In the genomic region with DNA sequence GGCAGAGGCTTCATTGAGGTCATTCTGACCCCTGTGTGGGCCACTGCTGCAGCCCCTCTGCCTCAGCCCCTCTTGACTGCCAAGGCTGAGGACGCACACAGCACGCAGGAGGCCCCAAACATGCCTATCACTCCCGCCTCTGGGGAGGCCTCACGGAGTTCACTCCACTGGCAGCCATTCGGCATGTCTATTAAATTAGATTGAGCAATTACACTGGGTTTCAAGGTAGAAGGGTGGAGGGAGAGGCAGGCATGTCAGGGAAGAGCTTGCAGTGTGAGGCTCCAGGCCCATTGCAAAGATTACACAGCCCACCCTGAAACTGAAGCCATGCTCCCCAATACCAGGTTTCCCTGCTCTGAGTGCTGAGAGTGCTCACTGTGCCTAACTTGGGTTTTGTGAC, we compare ENCODE assay signal across 22 mouse cellular contexts. TPM values are rescaled to one million over a fixed set of nuclear protein-coding genes. Genes with fewer than 3 reads are reported as not detected.
DNase-seq lines count a peak whose midpoint lies in the region; ATAC-seq and TF ChIP-seq lines count a peak whose summit lies in the region.
"Had no signal": no experiment of that assay in that cellular context is flagged by ENCODE, and none has a peak within 500 bp of the region (broad histone marks: within the 10 kb centered on the region; RNA-seq: fewer than 3 reads in every experiment).

No protein-coding gene starts in this region.

- ATAC-seq in hindbrain, postnatal 0 days: peak; percentile 35; the same call in 1 of the 2 replicates
- ATAC-seq in hindbrain, embryonic 16.5 days: no peak
- ATAC-seq: inflammation-experienced regulatory T-cells, adult 6 months; intestine, embryonic 16.5 days; Patski had no signal

- H3K4me1 ChIP-seq in hindbrain, postnatal 0 days (ENCODE audit: insufficient read depth, low read length): peaks cover 9% of the 10 kb centered on the region
- peaks cover 14% of the 10 kb centered on the region for H3K4me1 ChIP-seq in hindbrain, embryonic 16.5 days (ENCODE audit: control insufficient read depth, insufficient read depth, low read depth, low read length)

- H3K9ac ChIP-seq in hindbrain, postnatal 0 days (replicated peaks; ENCODE audit: low read length): no peak overlapping the region
- H3K9ac ChIP-seq in hindbrain, embryonic 16.5 days (ENCODE audit: low read depth, low read length): no peak overlapping the region
- H3K9ac ChIP-seq: forebrain, embryonic 13.5 days; heart, embryonic 12.5 days; heart, embryonic 15.5 days; hindbrain, embryonic 15.5 days had no signal

- no peak for TF ChIP-seq CTCF in hindbrain, postnatal 0 days (IDR thresholded peaks at IDR 0.05; ENCODE audit: low read depth)

- no peak overlapping the region for H3K4me3 ChIP-seq in hindbrain, postnatal 0 days (ENCODE audit: low read length)
- H3K4me3 ChIP-seq in hindbrain, embryonic 16.5 days (ENCODE audit: low read length): no peak overlapping the region
- H3K4me3 ChIP-seq: forebrain, embryonic 10.5 days; forebrain, embryonic 13.5 days; heart, embryonic 12.5 days; heart, embryonic 15.5 days; hindbrain, embryonic 15.5 days had no signal

- WGBS in hindbrain, postnatal 0 days: 44% methylated on average over 5 of the region's 5 CpGs
- 36% methylated on average over 5 of the region's 5 CpGs for WGBS in hindbrain, embryonic 16.5 days

- H3K27me3 ChIP-seq in hindbrain, postnatal 0 days (ENCODE audit: insufficient read depth, low read length): no peaks in the 10 kb centered on the region
- no peaks in the 10 kb centered on the region for H3K27me3 ChIP-seq in hindbrain, embryonic 16.5 days (replicated peaks; ENCODE audit: control insufficient read depth, insufficient read depth, low read length)
- H3K27me3 ChIP-seq: hindbrain, embryonic 15.5 days had no signal

- no peak overlapping the region for H3K27ac ChIP-seq in hindbrain, postnatal 0 days
- no peak overlapping the region for H3K27ac ChIP-seq in hindbrain, embryonic 16.5 days (ENCODE audit: low read depth, low read length)
- H3K27ac ChIP-seq: forebrain, embryonic 10.5 days; forebrain, embryonic 13.5 days; heart, embryonic 15.5 days; hindbrain, embryonic 15.5 days had no signal

- H3K36me3 ChIP-seq in hindbrain, postnatal 0 days (ENCODE audit: insufficient read depth, low read length): no peaks in the 10 kb centered on the region
- H3K36me3 ChIP-seq in hindbrain, embryonic 16.5 days (ENCODE audit: control insufficient read depth, insufficient read depth, low read length): no peaks in the 10 kb centered on the region
- H3K36me3 ChIP-seq: forebrain, embryonic 10.5 days; heart, embryonic 12.5 days; heart, embryonic 15.5 days; hindbrain, embryonic 15.5 days had no signal

- peak; percentile 20 for DNase-seq in adrenal gland, adult 2 months
- DNase-seq in adrenal gland, postnatal 4 days (ENCODE audit: low spot score in 2 of 2): no peak
- peak; percentile 18 for DNase-seq in adrenal gland, postnatal 14 days
- no peak for DNase-seq in adrenal gland, postnatal 36 days
- DNase-seq in hindbrain, postnatal 0 days (ENCODE audit: low spot score): no peak
- DNase-seq in MN1 (ENCODE audit: low spot score): peak; percentile 21
- DNase-seq in lung, postnatal 14 days: no peak
- DNase-seq: cerebellum, adult 18-20 months; cerebellum, adult 9-10 months; gastrocnemius, postnatal 25 days; heart, adult 18-20 months; heart, postnatal 10 days; heart, postnatal 36 days had no signal

- H3K4me2 ChIP-seq in hindbrain, postnatal 0 days (ENCODE audit: low read depth, low read length): no peak overlapping the region
- H3K4me2 ChIP-seq in hindbrain, embryonic 16.5 days (ENCODE audit: low read length): no peak overlapping the region
- H3K4me2 ChIP-seq: heart, embryonic 12.5 days; heart, embryonic 15.5 days; hindbrain, embryonic 15.5 days had no signal

- H3K9me3 ChIP-seq in hindbrain, postnatal 0 days (ENCODE audit: low read length): no peaks in the 10 kb centered on the region
- no peaks in the 10 kb centered on the region for H3K9me3 ChIP-seq in hindbrain, embryonic 16.5 days (ENCODE audit: control insufficient read depth, low read length)
- H3K9me3 ChIP-seq: forebrain, embryonic 10.5 days; forebrain, embryonic 13.5 days; heart, embryonic 12.5 days; heart, embryonic 15.5 days; hindbrain, embryonic 15.5 days had no signal

RNA-seq across cellular contexts. Expression of gene Grik3, which starts 34.0 kb away (rescaled TPM):
- under 1 TPM; 0.35 to 0.37 TPM for total RNA-seq in adrenal gland, adult 2 months (2021)
- polyA plus RNA-seq in adrenal gland, adult 2 months (2012; rRNA removed): 0.26 and 0.30 TPM in 2 replicates
- under 1 TPM; 0.79 to 0.81 TPM for total RNA-seq in adrenal gland, postnatal 4 days (2021)
- 0.30 and 0.64 TPM in 2 replicates for total RNA-seq in adrenal gland, postnatal 14 days (2021)
- under 1 TPM; 0.30 to 0.33 TPM for total RNA-seq in adrenal gland, postnatal 36 days (2021)
- total RNA-seq in hindbrain, postnatal 0 days (2014; rRNA removed): 30.1 and 32.0 TPM in 2 replicates
- 4.2 TPM in 2 replicates for polyA plus RNA-seq in hindbrain, postnatal 0 days (2015; fragmentation: Nextera tagmentation; extraction: Ambion mirVana)
- polyA plus RNA-seq in hindbrain, embryonic 16.5 days (2015; fragmentation: Nextera tagmentation; extraction: Ambion mirVana): 5.2 and 5.5 TPM in 2 replicates
- polyA plus RNA-seq: inflammation-experienced regulatory T-cells, adult 6 months; Patski had no signal

Comparison
In these comparisons a context has a peak if more than half of its experiments do, and no peak if none do; other contexts are left out.
1. DNase-seq: peak in adrenal gland, adult 2 months (single experiment), adrenal gland, postnatal 14 days (single experiment) and MN1 (single experiment); none in adrenal gland, postnatal 4 days (0 of 2), adrenal gland, postnatal 36 days (0 of 2), hindbrain, postnatal 0 days (single experiment) and lung, postnatal 14 days (single experiment).
2. RNA of gene Grik3, which starts 34.0 kb away (total RNA-seq): 30.1 to 32.0 TPM in hindbrain, postnatal 0 days; 0.79 to 0.81 TPM in adrenal gland, postnatal 4 days, 0.35 to 0.37 TPM in adrenal gland, adult 2 months, 0.30 to 0.33 TPM in adrenal gland, postnatal 36 days and 0.30 to 0.64 TPM in adrenal gland, postnatal 14 days; every median in the first group is over 10 times any median in the second.